In genomic region chr19:10341817-10342439, GRCm38 (mm10) we compare ENCODE assay signal across 10 mouse cellular contexts. TPM values are rescaled to one million over a fixed set of nuclear protein-coding genes. Genes with fewer than 3 reads are reported as not detected.
DNase-seq lines count a peak whose midpoint lies in the region; ATAC-seq lines count a peak whose summit lies in the region.
"Had no signal": no experiment of that assay in that cellular context is flagged by ENCODE, and none has a peak within 500 bp of the region (broad histone marks: within the 10 kb centered on the region; RNA-seq: fewer than 3 reads in every experiment).

No protein-coding gene starts in this region.

- H3K9me3 ChIP-seq in neural tube, embryonic 12.5 days: no peaks in the 10 kb centered on the region
- no peaks in the 10 kb centered on the region for H3K9me3 ChIP-seq in forebrain, embryonic 14.5 days (replicated peaks; ENCODE audit: control insufficient read depth, low read length)
- H3K9me3 ChIP-seq in heart, embryonic 15.5 days (replicated peaks): no peaks in the 10 kb centered on the region
- H3K9me3 ChIP-seq in midbrain, embryonic 16.5 days (replicated peaks; ENCODE audit: control insufficient read depth, low read length, poor library complexity, severe bottlenecking): no peaks in the 10 kb centered on the region
- H3K9me3 ChIP-seq: G1E had no signal

- H3K27ac ChIP-seq in neural tube, embryonic 12.5 days: no peak overlapping the region
- H3K27ac ChIP-seq in forebrain, embryonic 14.5 days (ENCODE audit: low read depth, low read length): peak overlapping the region; percentile 52; the same call in 1 of the 2 replicates
- peak overlapping the region; percentile 90 for H3K27ac ChIP-seq in heart, embryonic 15.5 days
- peak overlapping the region; percentile 71 for H3K27ac ChIP-seq in midbrain, embryonic 16.5 days (ENCODE audit: low read length)

- peak; percentile 46; the same call in 1 of the 2 replicates for ATAC-seq in neural tube, embryonic 12.5 days (ENCODE audit: low FRiP score, low read depth)
- peak; percentile 65 for ATAC-seq in forebrain, embryonic 14.5 days
- peak; percentile 79 for ATAC-seq in heart, embryonic 15.5 days (replicated peaks; ENCODE audit: insufficient number of reproducible peaks, insufficient read depth, low FRiP score, low read depth)
- ATAC-seq in midbrain, embryonic 16.5 days: peak; percentile 39

- 40% methylated on average over 12 of the region's 12 CpGs for WGBS in neural tube, embryonic 12.5 days
- WGBS in forebrain, embryonic 14.5 days: 18% methylated on average over 12 of the region's 12 CpGs
- WGBS in heart, embryonic 15.5 days: 17% methylated on average over 12 of the region's 12 CpGs
- whole genome bisulfite sequencing in midbrain, embryonic 16.5 days: 18% methylated on average over 12 of the region's 12 CpGs

- no peaks in the 10 kb centered on the region for H3K36me3 ChIP-seq in neural tube, embryonic 12.5 days
- no peaks in the 10 kb centered on the region for H3K36me3 ChIP-seq in forebrain, embryonic 14.5 days (ENCODE audit: control insufficient read depth, insufficient read depth, low read length)
- no peaks in the 10 kb centered on the region for H3K36me3 ChIP-seq in heart, embryonic 15.5 days
- H3K36me3 ChIP-seq in midbrain, embryonic 16.5 days (ENCODE audit: control insufficient read depth, insufficient read depth, low read length): no peaks in the 10 kb centered on the region
- H3K36me3 ChIP-seq: G1E had no signal

- H3K9ac ChIP-seq in neural tube, embryonic 12.5 days: peak overlapping the region; percentile 14; the same call in 1 of the 2 replicates
- no peak overlapping the region for H3K9ac ChIP-seq in forebrain, embryonic 14.5 days (ENCODE audit: low read length)
- no peak overlapping the region for H3K9ac ChIP-seq in heart, embryonic 15.5 days
- no peak overlapping the region for H3K9ac ChIP-seq in midbrain, embryonic 16.5 days (ENCODE audit: low read depth, low read length)

- H3K4me2 ChIP-seq in neural tube, embryonic 12.5 days (replicated peaks): no peak overlapping the region; the same call in 1 of the 2 replicates
- H3K4me2 ChIP-seq in forebrain, embryonic 14.5 days (ENCODE audit: low read length): no peak overlapping the region
- H3K4me2 ChIP-seq in heart, embryonic 15.5 days: peak overlapping the region; percentile 54
- no peak overlapping the region for H3K4me2 ChIP-seq in midbrain, embryonic 16.5 days (ENCODE audit: low read length)

- DNase-seq in neural tube, embryonic 10.5 days (ENCODE audit: extremely low spot score, low spot score): no peak
- DNase-seq in forebrain, embryonic 14.5 days (ENCODE audit: low spot score): peak; percentile 90
- DNase-seq in left cerebral cortex, adult 11 months (ENCODE audit: low spot score): peak; percentile 70
- no peak for DNase-seq in spleen, postnatal 10 days (ENCODE audit: low spot score in 2 of 2)
- no peak for DNase-seq in spleen, postnatal 14 days (ENCODE audit: low spot score in 2 of 2)

- peaks cover 17% of the 10 kb centered on the region for H3K4me1 ChIP-seq in neural tube, embryonic 12.5 days
- peaks cover 9% of the 10 kb centered on the region for H3K4me1 ChIP-seq in forebrain, embryonic 14.5 days (ENCODE audit: control insufficient read depth, insufficient read depth, low read length)
- H3K4me1 ChIP-seq in heart, embryonic 15.5 days (replicated peaks): peaks cover 19% of the 10 kb centered on the region
- peaks cover 26% of the 10 kb centered on the region for H3K4me1 ChIP-seq in midbrain, embryonic 16.5 days (ENCODE audit: control insufficient read depth, insufficient read depth, low read length)

- peaks cover 6% of the 10 kb centered on the region for H3K27me3 ChIP-seq in neural tube, embryonic 12.5 days (replicated peaks)
- no peaks in the 10 kb centered on the region for H3K27me3 ChIP-seq in forebrain, embryonic 14.5 days (replicated peaks; ENCODE audit: control insufficient read depth, insufficient read depth, low read length)
- peaks cover 45% of the 10 kb centered on the region for H3K27me3 ChIP-seq in heart, embryonic 15.5 days
- no peaks in the 10 kb centered on the region; the same call in 1 of the 2 replicates for H3K27me3 ChIP-seq in midbrain, embryonic 16.5 days (ENCODE audit: control insufficient read depth, insufficient read depth, low read depth, low read length)

- H3K4me3 ChIP-seq in neural tube, embryonic 12.5 days: no peak overlapping the region
- H3K4me3 ChIP-seq in forebrain, embryonic 14.5 days (ENCODE audit: low read depth, low read length): no peak overlapping the region
- no peak overlapping the region for H3K4me3 ChIP-seq in heart, embryonic 15.5 days
- no peak overlapping the region for H3K4me3 ChIP-seq in midbrain, embryonic 16.5 days (ENCODE audit: low read depth, low read length)
- H3K4me3 ChIP-seq: myocyte had no signal

RNA-seq across cellular contexts. Expression of gene Dagla, which starts 37.3 kb away (rescaled TPM):
- 4.9 and 5.0 TPM in 2 replicates for polyA plus RNA-seq in neural tube, embryonic 12.5 days (2016; fragmentation: Nextera tagmentation; extraction: Ambion mirVana)
- polyA plus RNA-seq in forebrain, embryonic 14.5 days (2014; fragmentation: Nextera tagmentation; extraction: Ambion mirVana): 3.6 and 5.8 TPM in 2 replicates
- polyA plus RNA-seq in heart, embryonic 15.5 days (2015; fragmentation: Nextera tagmentation; extraction: Ambion mirVana): 0.88 and 1.5 TPM in 2 replicates
- polyA plus RNA-seq in midbrain, embryonic 16.5 days (2015; fragmentation: Nextera tagmentation; extraction: Ambion mirVana): 11.8 and 14.1 TPM in 2 replicates
- polyA plus RNA-seq: G1E had no signal

RNA-seq across cellular contexts. Expression of gene Syt7, which starts 47.0 kb away (rescaled TPM):
- 4.8 and 5.4 TPM in 2 replicates for polyA plus RNA-seq in neural tube, embryonic 12.5 days (2016; fragmentation: Nextera tagmentation; extraction: Ambion mirVana)
- polyA plus RNA-seq in forebrain, embryonic 14.5 days (2014; fragmentation: Nextera tagmentation; extraction: Ambion mirVana): 5.8 and 6.1 TPM in 2 replicates
- 0.48 and 0.94 TPM in 2 replicates for polyA plus RNA-seq in heart, embryonic 15.5 days (2015; fragmentation: Nextera tagmentation; extraction: Ambion mirVana)
- 13.6 and 15.5 TPM in 2 replicates for polyA plus RNA-seq in midbrain, embryonic 16.5 days (2015; fragmentation: Nextera tagmentation; extraction: Ambion mirVana)
- polyA plus RNA-seq: G1E had no signal

Comparison
In these comparisons a context has a peak if more than half of its experiments do, and no peak if none do; other contexts are left out.
1. DNase-seq: peak in forebrain, embryonic 14.5 days (single experiment) and left cerebral cortex, adult 11 months (single experiment); none in neural tube, embryonic 10.5 days (single experiment), spleen, postnatal 10 days (0 of 2) and spleen, postnatal 14 days (0 of 2).
2. Peak in every context shown above with its lines, with median percentiles within 50 percentile points of each other: ATAC-seq.